Mouse (Mus musculus): ENCODE measurements around the gene Brip1. TPM values are rescaled to one million over a fixed set of nuclear protein-coding genes. Genes with fewer than 3 reads are reported as not detected.
A peak's percentile ranks its signal among the peaks of the same experiment; 100 is the strongest.

The Brip1 gene
- polyA plus RNA-seq, 1 experiment from 2014 or later, result 3.4 TPM

GRCm38 (mm10) chr11:86055806-86056205 lies 145.2 kb downstream of the Brip1 start:
- ATAC-seq, result no peak
- no peak overlapping the region for H3K9ac ChIP-seq (replicated peaks)
- H3K9me3 ChIP-seq, result no peaks in the 10 kb centered on the region
- no peak overlapping the region for H3K4me3 ChIP-seq (replicated peaks)
- no peaks in the 10 kb centered on the region; the same call in 1 of the 2 replicates for H3K4me1 ChIP-seq (replicated peaks)
- 74% methylated on average over 7 of the region's 7 CpGs for WGBS
- no peak overlapping the region for H3K4me2 ChIP-seq (replicated peaks)
- H3K27me3 ChIP-seq, result no peaks in the 10 kb centered on the region
- H3K27ac ChIP-seq, result no peak overlapping the region
- H3K36me3 ChIP-seq, result no peaks in the 10 kb centered on the region

- Histone ChIP-seq H3K9me3 (no peaks in the 10 kb centered on the region), H3K4me2 (replicated peaks) (no peak overlapping the region), H3K27me3 (no peaks in the 10 kb centered on the region), H3K36me3 (no peaks in the 10 kb centered on the region), H3K27ac (no peak overlapping the region), H3K4me1 (replicated peaks) (no peaks in the 10 kb centered on the region; the same call in 1 of the 2 replicates), H3K9ac (replicated peaks) (no peak overlapping the region), H3K4me3 (replicated peaks) (no peak overlapping the region)
- WGBS, result 14% methylated on average over 6 of the region's 6 CpGs
- ATAC-seq, result no peak
Observed at GRCm38 (mm10) chr11:86051383-86051782, 149.6 kb downstream of the Brip1 start.

- no peaks in the 10 kb centered on the region for H3K27me3 ChIP-seq
- H3K9me3 ChIP-seq, result no peaks in the 10 kb centered on the region
- no peaks in the 10 kb centered on the region for H3K36me3 ChIP-seq
- no peak overlapping the region for H3K27ac ChIP-seq
- no peak overlapping the region for H3K4me3 ChIP-seq (replicated peaks)
- no peak overlapping the region for H3K4me2 ChIP-seq (replicated peaks)
- no peak for ATAC-seq
- H3K9ac ChIP-seq (replicated peaks), result no peak overlapping the region
- WGBS, result 87% methylated on average over 8 of the region's 8 CpGs
- no peaks in the 10 kb centered on the region; the same call in 1 of the 2 replicates for H3K4me1 ChIP-seq (replicated peaks)
Observed at GRCm38 (mm10) chr11:86050430-86051280, 150.3 kb downstream of the Brip1 start.

GRCm38 (mm10) chr11:86039994-86040393 lies 161.0 kb downstream of the Brip1 start:
- H3K27ac ChIP-seq, result peak overlapping the region; percentile 55; the same call in 1 of the 2 replicates

GRCm38 (mm10) chr11:86039355-86039754 lies 161.6 kb downstream of the Brip1 start:
- Histone ChIP-seq H3K27me3 (no peaks in the 10 kb centered on the region), H3K4me3 (replicated peaks) (no peak overlapping the region), H3K4me2 (replicated peaks) (no peak overlapping the region; the same call in 1 of the 2 replicates), H3K36me3 (no peaks in the 10 kb centered on the region), H3K27ac (peak overlapping the region; percentile 55), H3K9me3 (no peaks in the 10 kb centered on the region), H3K9ac (replicated peaks) (no peak overlapping the region), H3K4me1 (replicated peaks) (peaks cover 10% of the 10 kb centered on the region)
- 31% methylated on average over 8 of the region's 8 CpGs for WGBS
- peak; percentile 50; the same call in 1 of the 2 replicates for ATAC-seq

More at GRCm38 (mm10) chr11:86039994-86040393, 161.0 kb downstream of the Brip1 start:
- Histone ChIP-seq H3K9me3 (no peaks in the 10 kb centered on the region), H3K27me3 (no peaks in the 10 kb centered on the region), H3K4me1 (replicated peaks) (peaks cover 10% of the 10 kb centered on the region), H3K4me3 (replicated peaks) (no peak overlapping the region), H3K36me3 (no peaks in the 10 kb centered on the region), H3K4me2 (replicated peaks) (no peak overlapping the region), H3K9ac (replicated peaks) (no peak overlapping the region)
- ATAC-seq, result no peak
- WGBS, result 76% methylated on average over 5 of the region's 5 CpGs

- Histone ChIP-seq H3K27me3 (no peaks in the 10 kb centered on the region), H3K4me1 (replicated peaks) (peaks cover 10% of the 10 kb centered on the region), H3K4me2 (replicated peaks) (no peak overlapping the region), H3K36me3 (no peaks in the 10 kb centered on the region), H3K4me3 (replicated peaks) (no peak overlapping the region), H3K27ac (no peak overlapping the region), H3K9me3 (no peaks in the 10 kb centered on the region), H3K9ac (replicated peaks) (no peak overlapping the region)
- 71% methylated on average over 13 of the region's 13 CpGs for WGBS
- no peak for ATAC-seq
Observed at GRCm38 (mm10) chr11:86038701-86039100, 162.3 kb downstream of the Brip1 start.

- no peak for ATAC-seq
- whole genome bisulfite sequencing, result 76% methylated on average over 4 of the region's 4 CpGs
- H3K27ac ChIP-seq, result no peak overlapping the region
Observed at GRCm38 (mm10) chr11:86032910-86033309, 168.1 kb downstream of the Brip1 start.

GRCm38 (mm10) chr11:86028034-86028433 lies 173.0 kb downstream of the Brip1 start:
- Histone ChIP-seq H3K4me1 (replicated peaks) (peaks cover 7% of the 10 kb centered on the region; the same call in 1 of the 2 replicates), H3K9me3 (no peaks in the 10 kb centered on the region), H3K4me2 (replicated peaks) (no peak overlapping the region), H3K9ac (replicated peaks) (no peak overlapping the region), H3K27ac (no peak overlapping the region), H3K36me3 (no peaks in the 10 kb centered on the region), H3K27me3 (no peaks in the 10 kb centered on the region), H3K4me3 (replicated peaks) (no peak overlapping the region)
- ATAC-seq, result no peak
- 64% methylated on average over 5 of the region's 5 CpGs for WGBS

More at GRCm38 (mm10) chr11:86032910-86033309, 168.1 kb downstream of the Brip1 start:
- Histone ChIP-seq H3K4me1 (replicated peaks) (no peaks in the 10 kb centered on the region), H3K4me2 (replicated peaks) (no peak overlapping the region), H3K27me3 (no peaks in the 10 kb centered on the region), H3K9ac (replicated peaks) (no peak overlapping the region), H3K4me3 (replicated peaks) (no peak overlapping the region), H3K36me3 (no peaks in the 10 kb centered on the region), H3K9me3 (no peaks in the 10 kb centered on the region)

- Histone ChIP-seq H3K36me3 (no peaks in the 10 kb centered on the region), H3K9ac (replicated peaks) (no peak overlapping the region; the same call in 1 of the 2 replicates), H3K27me3 (no peaks in the 10 kb centered on the region), H3K4me1 (replicated peaks) (peaks cover 7% of the 10 kb centered on the region; the same call in 1 of the 2 replicates), H3K4me2 (replicated peaks) (no peak overlapping the region), H3K27ac (no peak overlapping the region), H3K4me3 (replicated peaks) (no peak overlapping the region), H3K9me3 (no peaks in the 10 kb centered on the region)
- 17% methylated on average over 7 of the region's 7 CpGs for WGBS
- no peak for ATAC-seq
Observed at GRCm38 (mm10) chr11:86026556-86027194, 174.3 kb downstream of the Brip1 start.

- 70% methylated on average over 4 of the region's 4 CpGs for WGBS
- no peak for ATAC-seq
- no peak overlapping the region for H3K4me2 ChIP-seq (replicated peaks)
- no peaks in the 10 kb centered on the region for H3K9me3 ChIP-seq
- no peak overlapping the region for H3K27ac ChIP-seq
- no peak overlapping the region for H3K4me3 ChIP-seq (replicated peaks)
- H3K9ac ChIP-seq (replicated peaks), result no peak overlapping the region
- peaks cover 7% of the 10 kb centered on the region; the same call in 1 of the 2 replicates for H3K4me1 ChIP-seq (replicated peaks)
- no peaks in the 10 kb centered on the region for H3K27me3 ChIP-seq
- no peaks in the 10 kb centered on the region for H3K36me3 ChIP-seq
Observed at GRCm38 (mm10) chr11:86022439-86022838, 178.6 kb downstream of the Brip1 start.

- ATAC-seq, result no peak
- H3K27ac ChIP-seq, result no peak overlapping the region
- H3K4me1 ChIP-seq (replicated peaks), result no peaks in the 10 kb centered on the region
- H3K4me3 ChIP-seq (replicated peaks), result no peak overlapping the region
- H3K27me3 ChIP-seq, result no peaks in the 10 kb centered on the region
- WGBS, result 47% methylated on average over 1 of the region's 1 CpGs
- H3K4me2 ChIP-seq (replicated peaks), result no peak overlapping the region
- no peaks in the 10 kb centered on the region for H3K9me3 ChIP-seq
- no peaks in the 10 kb centered on the region for H3K36me3 ChIP-seq
- no peak overlapping the region for H3K9ac ChIP-seq (replicated peaks)
Observed at GRCm38 (mm10) chr11:86020033-86020432, 181.0 kb downstream of the Brip1 start.

- H3K27me3 ChIP-seq, result no peaks in the 10 kb centered on the region
- no peak overlapping the region for H3K27ac ChIP-seq
- 88% methylated on average over 11 of the region's 11 CpGs for WGBS
Observed at GRCm38 (mm10) chr11:86016242-86016641, 184.8 kb downstream of the Brip1 start.

More at GRCm38 (mm10) chr11:86016242-86016641, 184.8 kb downstream of the Brip1 start:
- Histone ChIP-seq H3K4me3 (replicated peaks) (no peak overlapping the region), H3K4me1 (replicated peaks) (no peaks in the 10 kb centered on the region), H3K9me3 (no peaks in the 10 kb centered on the region), H3K36me3 (no peaks in the 10 kb centered on the region), H3K4me2 (replicated peaks) (no peak overlapping the region), H3K9ac (replicated peaks) (no peak overlapping the region)
- ATAC-seq, result no peak

All from midbrain, embryonic 13.5 days (tissue).